In the genomic region with DNA sequence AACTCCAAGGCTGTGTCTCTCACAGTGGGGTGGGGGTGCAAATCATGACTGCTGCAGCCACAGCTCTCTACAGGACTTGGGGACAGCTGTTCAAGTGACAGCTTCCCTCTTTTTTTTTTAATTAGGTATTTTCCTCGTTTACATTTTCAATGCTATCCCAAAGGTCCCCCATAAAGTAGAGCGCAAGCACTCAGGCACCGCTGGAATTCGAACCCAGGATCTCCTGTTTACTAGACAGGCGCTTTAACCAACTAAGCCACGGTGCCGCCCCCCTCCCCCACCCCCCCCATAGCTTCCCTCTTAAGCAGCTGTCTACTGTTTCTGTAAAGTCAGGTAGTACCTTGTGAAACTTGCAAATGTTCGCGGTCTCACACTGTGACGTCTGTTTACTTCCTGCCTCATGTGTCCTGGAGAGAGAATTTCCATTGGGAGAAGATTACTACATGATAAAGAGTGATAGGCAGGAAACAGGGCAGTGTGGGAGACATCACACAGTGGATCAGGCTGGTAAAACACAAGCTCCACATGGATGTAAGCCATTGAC, we compare ENCODE assay signal across 12 mouse cellular contexts.
DNase-seq lines count a peak whose midpoint lies in the region; TF ChIP-seq lines count a peak whose summit lies in the region.
"Had no signal": no experiment of that assay in that cellular context is flagged by ENCODE, and none has a peak within 500 bp of the region (broad histone marks: within the 10 kb centered on the region; RNA-seq: fewer than 3 reads in every experiment).

No protein-coding gene starts in this region.

- no peaks in the 10 kb centered on the region for H3K36me3 ChIP-seq in forebrain, embryonic 10.5 days (replicated peaks)
- H3K36me3 ChIP-seq: limb, embryonic 13.5 days; midbrain, embryonic 15.5 days had no signal

- no peak for TF ChIP-seq CTCF in gastrocnemius, adult 2 months (IDR thresholded peaks at IDR 0.05)
- TF ChIP-seq CTCF in lung, adult 2 months (IDR thresholded peaks at IDR 0.05; ENCODE audit: insufficient read depth, low read length), result no peak

- peak; percentile 42 for DNase-seq in gastrocnemius, adult 2 months
- no peak for DNase-seq in gastrocnemius, postnatal 36 days
- peak; percentile 48 for DNase-seq in lung, postnatal 14 days
- DNase-seq in lung, adult 2 months, result no peak
- DNase-seq in MN1 (ENCODE audit: low spot score), result peak; percentile 60
- peak; percentile 36 to 68 for DNase-seq in cerebellum, postnatal 25 days
- no peak for DNase-seq in T-cell, adult 2 months (ENCODE audit: low spot score)
- no peak for DNase-seq in forebrain, embryonic 10.5 days (ENCODE audit: extremely low spot score, low spot score)
- DNase-seq: lung, embryonic 14.5 days had no signal

- H3K27me3 ChIP-seq in forebrain, embryonic 10.5 days (ENCODE audit: poor library complexity, severe bottlenecking), result no peaks in the 10 kb centered on the region
- H3K27me3 ChIP-seq: limb, embryonic 13.5 days; midbrain, embryonic 15.5 days had no signal

- no peak overlapping the region for H3K4me3 ChIP-seq in gastrocnemius, adult 2 months
- H3K4me3 ChIP-seq in lung, adult 2 months (replicated peaks; ENCODE audit: extremely low read depth, low read depth, low read length), result no peak overlapping the region
- no peak overlapping the region for H3K4me3 ChIP-seq in forebrain, embryonic 10.5 days
- H3K4me3 ChIP-seq: erythroblast, embryonic 14.5 days; limb, embryonic 13.5 days; midbrain, embryonic 15.5 days had no signal

- no peak for TF ChIP-seq POLR2A in lung, adult 2 months (IDR thresholded peaks at IDR 0.05; ENCODE audit: borderline replicate concordance, extremely low read depth, low read depth, low read length)

- H3K4me1 ChIP-seq in lung, adult 2 months (ENCODE audit: control insufficient read depth, insufficient read depth, low read length), result peaks cover 3% of the 10 kb centered on the region
- H3K4me1 ChIP-seq in forebrain, embryonic 10.5 days, result no peaks in the 10 kb centered on the region
- H3K4me1 ChIP-seq: midbrain, embryonic 15.5 days had no signal

- intact Hi-C loops in gastrocnemius, adult 2 months (cut with DNase I), result no loop called here
- intact Hi-C loops in gastrocnemius, postnatal 36 days (cut with DNase I), result no loop called here

- no peak overlapping the region for H3K27ac ChIP-seq in gastrocnemius, adult 2 months
- no peak overlapping the region for H3K27ac ChIP-seq in forebrain, embryonic 10.5 days
- H3K27ac ChIP-seq: limb, embryonic 13.5 days; midbrain, embryonic 15.5 days had no signal

- no peaks in the 10 kb centered on the region for H3K9me3 ChIP-seq in forebrain, embryonic 10.5 days
- H3K9me3 ChIP-seq: limb, embryonic 13.5 days; midbrain, embryonic 15.5 days had no signal

- WGBS in lung, adult 2 months, result 70% methylated on average over 10 of the region's 10 CpGs
- 82% methylated on average over 10 of the region's 10 CpGs for WGBS in forebrain, embryonic 10.5 days

Comparison
In these comparisons a context has a peak if more than half of its experiments do, and no peak if none do; other contexts are left out.
1. DNase-seq: peak in gastrocnemius, adult 2 months (single experiment), lung, postnatal 14 days (single experiment), MN1 (single experiment) and cerebellum, postnatal 25 days (2 of 2); none in gastrocnemius, postnatal 36 days (0 of 2), lung, adult 2 months (single experiment), T-cell, adult 2 months (single experiment) and forebrain, embryonic 10.5 days (single experiment).